14 mouse cellular contexts compared by ENCODE assay signal in genomic region chr9:50753947-50754346, GRCm38 (mm10). TPM values are rescaled to one million over a fixed set of nuclear protein-coding genes. Genes with fewer than 3 reads are reported as not detected.
A peak's percentile ranks its signal among the peaks of the same experiment; 100 is the strongest.
DNase-seq lines count a peak whose midpoint lies in the region; ATAC-seq and TF ChIP-seq lines count a peak whose summit lies in the region.
"Had no signal": no experiment of that assay in that cellular context is flagged by ENCODE, and none has a peak within 500 bp of the region (broad histone marks: within the 10 kb centered on the region; RNA-seq: fewer than 3 reads in every experiment).

No protein-coding gene starts in this region.

- peak; percentile 40 to 56 for DNase-seq in heart, adult 18-20 months
- no peak for DNase-seq in heart, adult 8-10 months (ENCODE audit: low spot score)
- DNase-seq in lung, adult 2 months, result peak; percentile 26
- no peak for DNase-seq in lung, adult 18-20 months
- no peak for DNase-seq in embryo, embryonic 10 days (ENCODE audit: low spot score)
- no peak for DNase-seq in hindbrain, embryonic 14.5 days (ENCODE audit: low spot score)
- DNase-seq: adrenal gland, postnatal 10 days; kidney, postnatal 14 days; liver; retina, postnatal 1 day had no signal

- peaks cover 3% of the 10 kb centered on the region; the same call in 1 of the 2 replicates for H3K4me1 ChIP-seq in lung, adult 2 months (ENCODE audit: control insufficient read depth, insufficient read depth, low read length)
- peaks cover 8 to 23% of the 10 kb centered on the region in 2 experiments for H3K4me1 ChIP-seq in heart, embryonic 14.5 days (ENCODE audit: control insufficient read depth in 2 of 2, insufficient read depth in 2 of 2, low read length in 2 of 2)
- H3K4me1 ChIP-seq in small intestine, adult 2 months (ENCODE audit: control insufficient read depth, insufficient read depth, insufficient read length, low read length), result no peaks in the 10 kb centered on the region
- H3K4me1 ChIP-seq in hindbrain, embryonic 14.5 days (replicated peaks; ENCODE audit: control insufficient read depth, insufficient read depth, low read length), result no peaks in the 10 kb centered on the region; the same call in 1 of the 2 replicates
- H3K4me1 ChIP-seq: forebrain, embryonic 12.5 days had no signal

- H3K9ac ChIP-seq in heart, embryonic 14.5 days (ENCODE audit: low read length), result peak overlapping the region; percentile 97
- no peak overlapping the region for H3K9ac ChIP-seq in hindbrain, embryonic 14.5 days
- H3K9ac ChIP-seq: forebrain, embryonic 12.5 days had no signal

- TF ChIP-seq CTCF in lung, adult 2 months (IDR thresholded peaks at IDR 0.05; ENCODE audit: insufficient read depth, low read length), result no peak
- no peak for TF ChIP-seq CTCF in small intestine, adult 2 months (IDR thresholded peaks at IDR 0.05; ENCODE audit: extremely low read depth, insufficient read length, insufficient replicate concordance, low read depth, low read length)

- WGBS in lung, adult 2 months, result 27% methylated on average over 7 of the region's 7 CpGs
- WGBS in heart, embryonic 14.5 days, result 11% methylated on average over 7 of the region's 7 CpGs
- WGBS in small intestine, adult 2 months, result 37% methylated on average over 7 of the region's 7 CpGs
- WGBS in hindbrain, embryonic 14.5 days, result 72% methylated on average over 7 of the region's 7 CpGs

- no peak for TF ChIP-seq POLR2A in lung, adult 2 months (IDR thresholded peaks at IDR 0.05; ENCODE audit: borderline replicate concordance, extremely low read depth, low read depth, low read length)
- no peak for TF ChIP-seq POLR2A in small intestine, adult 2 months (IDR thresholded peaks at IDR 0.05; ENCODE audit: low read depth, low read length)

- ATAC-seq in heart, embryonic 14.5 days (ENCODE audit: insufficient number of reproducible peaks, insufficient read depth, low FRiP score, low read depth), result no peak
- ATAC-seq in hindbrain, embryonic 14.5 days (ENCODE audit: low FRiP score), result no peak

- peak overlapping the region; percentile 99 to 100 for H3K27ac ChIP-seq in heart, embryonic 14.5 days (replicated peaks in 1 of 2; ENCODE audit: control insufficient read depth in 1 of 2, insufficient read depth in 1 of 2, low read depth in 2 of 2, low read length in 2 of 2)
- H3K27ac ChIP-seq in small intestine, adult 2 months (ENCODE audit: insufficient read depth, low read depth, low read length), result no peak overlapping the region
- no peak overlapping the region for H3K27ac ChIP-seq in hindbrain, embryonic 14.5 days
- H3K27ac ChIP-seq: forebrain, embryonic 12.5 days had no signal

- H3K27me3 ChIP-seq in heart, embryonic 14.5 days (ENCODE audit: control insufficient read depth, insufficient read depth, low read length), result no peaks in the 10 kb centered on the region
- H3K27me3 ChIP-seq in small intestine, adult 2 months (ENCODE audit: control insufficient read depth, insufficient read depth, low read length), result 0 out of 2 replicates have a peak, but pooled peaks cover 3% of the 10 kb centered on the region
- H3K27me3 ChIP-seq in hindbrain, embryonic 14.5 days (ENCODE audit: control insufficient read depth, insufficient read depth, low read length), result no peaks in the 10 kb centered on the region

- H3K36me3 ChIP-seq in heart, embryonic 14.5 days (ENCODE audit: control insufficient read depth, insufficient read depth, low read length), result peaks cover 29% of the 10 kb centered on the region
- no peaks in the 10 kb centered on the region for H3K36me3 ChIP-seq in small intestine, adult 2 months (ENCODE audit: control insufficient read depth, insufficient read depth, low read length)
- H3K36me3 ChIP-seq in hindbrain, embryonic 14.5 days (replicated peaks; ENCODE audit: control insufficient read depth, insufficient read depth), result no peaks in the 10 kb centered on the region
- H3K36me3 ChIP-seq: forebrain, embryonic 12.5 days had no signal

- no peaks in the 10 kb centered on the region for H3K9me3 ChIP-seq in heart, embryonic 14.5 days (ENCODE audit: control insufficient read depth, low read length)
- no peaks in the 10 kb centered on the region for H3K9me3 ChIP-seq in hindbrain, embryonic 14.5 days (ENCODE audit: control insufficient read depth, low read length)
- H3K9me3 ChIP-seq: forebrain, embryonic 12.5 days had no signal

- peak overlapping the region; percentile 84 for H3K4me3 ChIP-seq in lung, adult 2 months (replicated peaks; ENCODE audit: extremely low read depth, low read depth, low read length)
- peak overlapping the region; percentile 76 to 94 for H3K4me3 ChIP-seq in heart, embryonic 14.5 days (ENCODE audit: control insufficient read depth in 1 of 2, insufficient read depth in 1 of 2, low read depth in 1 of 2, low read length in 2 of 2)
- peak overlapping the region; percentile 3; the same call in 1 of the 2 replicates for H3K4me3 ChIP-seq in small intestine, adult 2 months (ENCODE audit: low read depth, low read length)
- no peak overlapping the region for H3K4me3 ChIP-seq in hindbrain, embryonic 14.5 days (replicated peaks; ENCODE audit: low read length)
- H3K4me3 ChIP-seq: forebrain, embryonic 12.5 days had no signal

- H3K4me2 ChIP-seq in heart, embryonic 14.5 days (ENCODE audit: low read length), result peak overlapping the region; percentile 79
- H3K4me2 ChIP-seq in hindbrain, embryonic 14.5 days (replicated peaks), result no peak overlapping the region
- H3K4me2 ChIP-seq: forebrain, embryonic 12.5 days had no signal

RNA-seq across cellular contexts. Expression of gene Hspb2, which starts 1.8 kb away (rescaled TPM):
- total RNA-seq in heart, adult 18-20 months (2021), result 100 to 1,000 TPM; 136 to 143 TPM
- 100 to 1,000 TPM; 150 to 156 (median 152) TPM for total RNA-seq in heart, adult 8-10 months (2022)
- 65.3 and 88.6 TPM in 2 replicates for polyA plus RNA-seq in lung, adult 2 months (2012; rRNA removed)
- polyA plus RNA-seq in heart, embryonic 14.5 days (2014; fragmentation: Nextera tagmentation; extraction: Ambion mirVana), result 312 and 322 TPM in 2 replicates
- 3.5 and 7.6 TPM in 2 replicates for polyA plus RNA-seq in small intestine, adult 2 months (2012; rRNA removed)
- 0.83 and 1.8 TPM in 2 replicates for polyA plus RNA-seq in hindbrain, embryonic 14.5 days (2014; fragmentation: Nextera tagmentation; extraction: Ambion mirVana)
- total RNA-seq: granulocyte monocyte progenitor cell, adult 5-6 weeks had no signal

RNA-seq across cellular contexts. Expression of gene Cryab, which starts 2.8 kb away (rescaled TPM):
- total RNA-seq in heart, adult 18-20 months (2021), result 1,000 to 10,000 TPM; 3,376 to 3,486 TPM
- total RNA-seq in heart, adult 8-10 months (2022), result 1,000 to 10,000 TPM; 3,411 to 4,078 (median 3,658) TPM
- 405 and 528 TPM in 2 replicates for polyA plus RNA-seq in lung, adult 2 months (2012; rRNA removed)
- polyA plus RNA-seq in heart, embryonic 14.5 days (2014; fragmentation: Nextera tagmentation; extraction: Ambion mirVana), result 1,286 and 1,345 TPM in 2 replicates
- polyA plus RNA-seq in small intestine, adult 2 months (2012; rRNA removed), result 16.7 and 23.1 TPM in 2 replicates
- polyA plus RNA-seq in hindbrain, embryonic 14.5 days (2014; fragmentation: Nextera tagmentation; extraction: Ambion mirVana), result 11.9 and 14.9 TPM in 2 replicates
- total RNA-seq: granulocyte monocyte progenitor cell, adult 5-6 weeks had no signal

RNA-seq across cellular contexts. Expression of gene 2310030G06Rik, which starts 7.6 kb away (rescaled TPM):
- total RNA-seq in heart, adult 18-20 months (2021), result 1 to 10 TPM; 2.2 to 2.6 TPM
- total RNA-seq in heart, adult 8-10 months (2022), result 1 to 10 TPM; 2.8 to 6.4 (median 4.9) TPM
- polyA plus RNA-seq in lung, adult 2 months (2012; rRNA removed), result 14.1 and 23.5 TPM in 2 replicates
- polyA plus RNA-seq in heart, embryonic 14.5 days (2014; fragmentation: Nextera tagmentation; extraction: Ambion mirVana), result 10.3 and 11.4 TPM in 2 replicates
- 7.6 and 15.0 TPM in 2 replicates for polyA plus RNA-seq in small intestine, adult 2 months (2012; rRNA removed)
- polyA plus RNA-seq in hindbrain, embryonic 14.5 days (2014; fragmentation: Nextera tagmentation; extraction: Ambion mirVana), result 1.7 and 2.1 TPM in 2 replicates
- total RNA-seq: granulocyte monocyte progenitor cell, adult 5-6 weeks had no signal

RNA-seq across cellular contexts. Expression of gene Fdxacb1, which starts 14.1 kb away (rescaled TPM):
- total RNA-seq in heart, adult 18-20 months (2021), result 1 to 10 TPM; 4.1 to 5.8 TPM
- 1 to 10 TPM; 4.9 to 6.9 (median 5.1) TPM for total RNA-seq in heart, adult 8-10 months (2022)
- 3.8 and 5.0 TPM in 2 replicates for polyA plus RNA-seq in lung, adult 2 months (2012; rRNA removed)
- polyA plus RNA-seq in heart, embryonic 14.5 days (2014; fragmentation: Nextera tagmentation; extraction: Ambion mirVana), result 9.0 and 9.1 TPM in 2 replicates
- 2.4 and 2.6 TPM in 2 replicates for polyA plus RNA-seq in small intestine, adult 2 months (2012; rRNA removed)
- polyA plus RNA-seq in hindbrain, embryonic 14.5 days (2014; fragmentation: Nextera tagmentation; extraction: Ambion mirVana), result 10.1 and 10.7 TPM in 2 replicates

RNA-seq across cellular contexts. Expression of gene Dixdc1, which starts 14.6 kb away (rescaled TPM):
- 1 to 10 TPM; 3.0 to 4.1 TPM for total RNA-seq in heart, adult 18-20 months (2021)
- total RNA-seq in heart, adult 8-10 months (2022), result 10 to 100 TPM in 1 of 4 experiments, 1 to 10 TPM in 3; 5.3 to 12.8 (median 6.1) TPM
- polyA plus RNA-seq in lung, adult 2 months (2012; rRNA removed), result 7.1 and 9.9 TPM in 2 replicates
- polyA plus RNA-seq in heart, embryonic 14.5 days (2014; fragmentation: Nextera tagmentation; extraction: Ambion mirVana), result 11.9 and 12.5 TPM in 2 replicates
- 0.57 and 0.75 TPM in 2 replicates for polyA plus RNA-seq in small intestine, adult 2 months (2012; rRNA removed)
- 35.3 and 37.2 TPM in 2 replicates for polyA plus RNA-seq in hindbrain, embryonic 14.5 days (2014; fragmentation: Nextera tagmentation; extraction: Ambion mirVana)

Comparison
In these comparisons a context has a peak if more than half of its experiments do, and no peak if none do; other contexts are left out.
1. DNase-seq: peak in heart, adult 18-20 months (2 of 2) and lung, adult 2 months (single experiment); none in heart, adult 8-10 months (single experiment), lung, adult 18-20 months (0 of 2), embryo, embryonic 10 days (single experiment) and hindbrain, embryonic 14.5 days (single experiment).
2. H3K27ac ChIP-seq: peak in heart, embryonic 14.5 days (2 of 2); none in small intestine, adult 2 months (single experiment) and hindbrain, embryonic 14.5 days (single experiment).
3. RNA of gene Cryab, which starts 2.8 kb away (polyA plus RNA-seq): 1,286 to 1,345 TPM in heart, embryonic 14.5 days and 405 to 528 TPM in lung, adult 2 months; 16.7 to 23.1 TPM in small intestine, adult 2 months and 11.9 to 14.9 TPM in hindbrain, embryonic 14.5 days; every median in the first group is over 10 times any median in the second.